Mouse (Mus musculus): ENCODE measurements around the gene Gm10842. TPM values are rescaled to one million over a fixed set of nuclear protein-coding genes. Genes with fewer than 3 reads are reported as not detected.

The Gm10842 gene
- polyA plus RNA-seq, 1 experiment: not detected

Other genes starting within 250 kb of the Gm10842 start
- gene Efcab3, start 83.3 kb upstream of the Gm10842 start, polyA plus RNA-seq (2012; rRNA removed): 2.0 and 2.3 TPM in 2 replicates
- gene Mettl2, start 20.5 kb upstream of the Gm10842 start, polyA plus RNA-seq (2012; rRNA removed): 24.8 and 29.0 TPM in 2 replicates
- 43.1 and 43.4 TPM in 2 replicates for gene Tlk2, start 31.9 kb downstream of the Gm10842 start, polyA plus RNA-seq (2012; rRNA removed)
- 5.3 and 6.7 TPM in 2 replicates for gene Mrc2, start 145.8 kb downstream of the Gm10842 start, polyA plus RNA-seq (2012; rRNA removed)